Mouse (Mus musculus) kidney, adult 11 months (tissue): ENCODE measurements around the gene Fam198a.
"Not testable (repeated sequence)": the region's sequence is repeated elsewhere in the genome, so short reads cannot be mapped to it uniquely, and the experiment has no call there.

Experiments
- DNase-seq: peaks from one replicate; pipeline ENCODE4 v3.0.0; 2022

Fam198a gene

GRCm38 (mm10) chr9:121982665-121983064 is 31.9 kb downstream of the Fam198a start:
- no peak for DNase-seq

DNA sequence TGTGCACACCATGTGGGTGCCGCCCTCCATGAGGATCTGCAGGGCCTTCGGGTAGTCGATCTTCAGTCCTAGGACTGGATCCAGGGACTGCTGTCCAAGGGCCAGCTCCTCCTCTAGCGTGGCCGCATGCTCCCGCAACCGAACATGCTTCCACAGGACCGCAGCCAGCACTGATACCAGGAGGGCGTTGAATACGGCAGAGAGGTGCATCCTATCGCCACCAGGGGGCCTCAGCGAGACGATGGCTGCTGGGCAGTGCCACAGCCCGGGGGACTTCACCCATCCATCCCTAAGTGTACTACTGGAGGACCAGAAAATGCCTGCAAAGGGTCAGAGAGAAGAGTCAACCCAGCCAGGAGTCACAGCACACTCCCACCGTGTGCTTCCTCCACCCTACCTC is 32.7 kb downstream of the Fam198a start:
- peak; percentile 38 for DNase-seq

GRCm38 (mm10) chr9:121984465-121985461 is 34.0 kb downstream of the Fam198a start:
- DNase-seq = peak; percentile 41

DNA sequence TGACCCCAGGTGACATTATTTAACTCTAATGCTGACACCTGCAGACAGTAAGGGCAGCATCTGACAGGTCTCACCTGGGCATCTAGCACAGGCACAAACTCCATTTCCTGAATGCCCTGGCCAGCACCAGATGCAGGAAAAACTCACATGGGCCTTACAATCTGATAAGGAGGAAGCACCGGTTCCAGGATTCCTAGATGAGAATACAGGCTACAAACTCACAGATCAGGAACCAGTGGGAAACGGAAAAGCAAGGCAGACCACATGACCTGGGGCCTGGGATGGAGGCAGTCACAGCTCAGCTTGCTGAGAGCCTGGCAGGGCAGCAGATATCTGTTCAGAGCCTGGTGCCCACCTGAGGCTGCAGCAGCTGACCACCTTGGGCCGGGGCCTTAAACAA is 38.1 kb downstream of the Fam198a start:
- no peak for DNase-seq

GRCm38 (mm10) chr9:121989536-121989935 is 38.7 kb downstream of the Fam198a start:
- no peak for DNase-seq

GRCm38 (mm10) chr9:121991041-121991440 is 40.3 kb downstream of the Fam198a start:
- DNase-seq = no peak

DNA sequence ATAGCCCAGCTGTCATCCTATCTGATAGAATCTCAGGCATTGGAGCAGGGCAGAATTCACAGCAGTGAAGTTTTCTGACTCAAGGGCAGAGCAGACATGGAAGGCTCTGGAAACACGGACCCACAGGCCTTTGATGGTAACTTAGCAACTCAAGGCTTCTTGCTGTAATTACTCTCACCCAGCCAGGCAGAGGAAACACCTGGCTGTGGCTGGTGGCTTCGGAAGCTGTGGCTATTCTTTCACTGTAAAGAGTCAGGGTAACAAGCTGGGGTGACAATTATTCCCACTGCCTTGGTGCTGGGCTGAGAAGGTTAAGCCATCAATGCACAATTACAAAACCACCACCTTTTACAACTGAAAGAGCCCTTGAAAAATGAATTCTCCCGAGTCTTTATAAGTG is 42.3 kb downstream of the Fam198a start:
- no peak for DNase-seq

- DNase-seq = no peak
Measured at GRCm38 (mm10) chr9:121995077-121995476, 44.3 kb downstream of the Fam198a start.

- peak; percentile 89 for DNase-seq
Measured at GRCm38 (mm10) chr9:121995508-121996131, 44.8 kb downstream of the Fam198a start.

DNA sequence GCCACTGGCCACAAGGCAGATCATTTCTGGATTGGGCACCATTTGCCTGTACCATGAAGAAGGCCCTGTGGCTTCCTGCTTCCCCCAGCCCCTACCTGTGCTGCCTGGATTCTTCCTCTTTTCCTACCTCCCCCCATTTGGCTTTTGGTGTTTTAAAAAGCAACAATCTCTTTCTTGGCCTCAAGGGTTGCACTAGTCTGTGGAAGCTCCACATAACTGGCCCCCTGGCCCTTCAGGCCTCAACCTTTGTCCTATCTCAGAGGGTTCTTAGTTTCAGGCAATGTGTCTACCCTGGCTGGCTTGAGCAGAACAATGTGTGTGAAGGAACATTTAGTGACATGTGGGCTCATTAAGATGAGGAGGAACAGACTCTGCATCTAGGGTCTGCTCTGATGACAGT is 46.2 kb downstream of the Fam198a start, which contains the start of gene Pomgnt2:
Gene Pomgnt2, minus strand, starts transcription at position 101 of the 400 bp plus-strand sequence.
- DNase-seq = no peak

DNA sequence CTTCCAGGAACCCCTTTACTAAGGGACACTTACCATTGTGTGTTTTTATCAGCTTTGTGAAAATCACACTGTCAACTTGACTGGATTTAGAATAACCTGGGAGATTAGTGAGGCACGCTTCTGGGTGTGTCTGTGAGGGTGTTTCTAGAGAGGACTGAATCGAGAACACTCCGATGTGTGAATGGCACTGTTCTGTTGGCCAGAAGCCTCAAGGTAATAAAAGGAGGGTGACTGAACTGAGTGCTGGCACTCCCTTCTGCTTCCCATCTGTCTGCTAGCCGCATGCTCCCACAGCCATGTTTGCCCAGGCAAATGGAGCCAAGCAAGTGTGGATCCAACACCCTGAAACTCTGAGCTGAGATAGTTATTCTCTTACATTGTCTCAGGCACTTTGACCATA is 47.2 kb downstream of the Fam198a start:
- DNase-seq = no peak

DNA sequence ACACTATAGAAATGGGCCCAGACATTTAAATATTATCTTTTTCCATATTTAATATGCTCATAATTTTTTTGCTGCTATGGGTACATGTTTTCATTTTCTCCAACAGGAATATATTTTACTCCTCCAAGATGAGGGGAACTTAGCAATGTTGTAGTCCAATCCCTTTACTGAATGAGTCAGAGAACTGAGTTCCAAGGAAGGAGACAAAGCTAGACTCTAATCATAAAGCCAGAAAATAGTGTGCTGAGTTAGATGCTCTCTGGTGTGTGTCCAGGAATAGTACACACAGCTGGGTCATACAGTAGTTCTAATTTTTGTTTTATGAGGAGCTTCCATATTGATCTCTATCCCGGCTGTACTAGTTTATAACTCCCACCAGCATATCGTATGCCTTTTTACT is 55.4 kb downstream of the Fam198a start:
- DNase-seq = no peak

DNA sequence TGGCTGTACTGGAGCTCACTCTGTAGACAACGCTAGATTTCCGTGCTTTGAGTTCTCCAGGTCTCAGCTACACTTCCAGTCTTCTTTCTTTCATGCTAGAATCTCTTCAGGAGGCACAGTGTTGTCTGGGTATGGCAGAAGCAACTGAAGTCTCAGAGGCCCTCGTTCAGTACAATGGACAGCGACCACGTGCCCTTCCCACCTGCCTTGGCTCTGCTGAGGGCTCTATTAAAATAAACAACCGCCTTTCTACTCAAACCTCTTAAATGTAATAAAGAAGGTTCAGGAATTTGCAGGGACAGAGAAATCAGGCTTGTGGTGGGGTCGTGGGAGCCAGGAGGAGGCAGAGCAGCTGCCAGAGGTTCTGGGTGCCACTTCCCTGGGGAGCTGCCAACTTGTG is 55.8 kb downstream of the Fam198a start:
- no peak for DNase-seq

DNA sequence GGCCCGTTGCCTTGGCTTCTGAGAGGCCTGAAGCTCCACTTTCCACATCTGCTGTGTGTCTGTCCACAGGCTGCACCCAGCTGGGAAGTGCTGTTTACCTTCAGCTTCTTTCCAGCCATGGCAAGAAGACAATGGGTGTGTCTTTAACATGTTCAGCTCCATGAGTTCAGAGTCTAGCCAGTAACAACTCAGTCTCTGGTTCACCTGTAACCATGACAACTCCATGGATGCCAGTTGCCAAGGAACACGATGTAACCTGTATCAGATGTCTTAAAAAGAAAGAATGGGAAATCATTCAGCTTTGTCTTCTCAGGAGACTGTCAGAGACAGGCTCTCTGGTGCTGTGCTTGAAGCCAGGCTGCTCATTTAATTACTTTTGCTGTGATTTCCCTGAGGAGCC is 58.1 kb downstream of the Fam198a start:
- DNase-seq = no peak

DNA sequence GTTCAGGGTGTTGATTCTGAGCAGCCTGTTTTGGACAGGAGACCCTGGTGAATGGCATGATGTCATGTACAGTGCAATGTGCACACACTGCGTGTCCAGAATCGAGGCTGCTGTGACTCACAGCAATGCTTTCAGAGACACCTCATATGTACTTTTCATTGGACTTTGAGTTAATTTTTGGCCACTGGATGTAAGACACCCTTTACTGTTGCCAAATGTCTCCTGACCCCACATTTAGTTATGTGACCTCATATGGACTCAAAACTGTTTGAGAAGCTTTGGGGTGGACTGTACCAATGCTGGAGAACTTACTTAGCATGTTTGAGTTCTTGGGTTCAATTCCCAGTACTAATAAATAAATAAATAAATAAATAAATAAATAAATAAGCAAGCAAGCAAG is 60.0 kb downstream of the Fam198a start:
- no peak for DNase-seq

- no peak for DNase-seq
Measured at GRCm38 (mm10) chr9:122012816-122013215, 62.0 kb downstream of the Fam198a start.

DNA sequence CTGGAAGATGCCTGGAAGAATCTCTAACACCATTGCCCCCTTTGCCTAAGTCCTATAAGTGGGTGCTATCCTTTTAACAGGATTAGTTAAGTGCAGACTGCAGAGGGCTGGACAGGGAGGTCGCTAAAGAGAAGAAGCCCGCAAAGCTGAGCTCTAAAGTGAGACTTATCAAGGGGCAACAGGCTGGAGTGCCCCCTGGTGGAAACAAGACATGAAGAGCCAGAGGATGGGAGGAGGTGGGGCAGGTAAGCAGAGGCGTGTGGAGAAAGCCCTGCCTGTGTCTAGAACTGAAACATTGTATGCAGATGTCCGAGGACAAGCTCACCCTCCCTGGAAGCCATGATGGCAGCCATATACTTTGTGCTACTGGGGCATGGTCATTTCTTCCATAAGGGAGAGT is 62.8 kb downstream of the Fam198a start:
- no peak for DNase-seq

- peak; percentile 67 for DNase-seq
Measured at GRCm38 (mm10) chr9:122014241-122014667, 63.5 kb downstream of the Fam198a start.

- no peak for DNase-seq
Measured at GRCm38 (mm10) chr9:122018079-122018478, 67.3 kb downstream of the Fam198a start.

- DNase-seq = peak; percentile 75
Measured at GRCm38 (mm10) chr9:122018782-122019395, 68.1 kb downstream of the Fam198a start.

- DNase-seq = no peak
Measured at GRCm38 (mm10) chr9:122020321-122020720, 69.5 kb downstream of the Fam198a start.

DNA sequence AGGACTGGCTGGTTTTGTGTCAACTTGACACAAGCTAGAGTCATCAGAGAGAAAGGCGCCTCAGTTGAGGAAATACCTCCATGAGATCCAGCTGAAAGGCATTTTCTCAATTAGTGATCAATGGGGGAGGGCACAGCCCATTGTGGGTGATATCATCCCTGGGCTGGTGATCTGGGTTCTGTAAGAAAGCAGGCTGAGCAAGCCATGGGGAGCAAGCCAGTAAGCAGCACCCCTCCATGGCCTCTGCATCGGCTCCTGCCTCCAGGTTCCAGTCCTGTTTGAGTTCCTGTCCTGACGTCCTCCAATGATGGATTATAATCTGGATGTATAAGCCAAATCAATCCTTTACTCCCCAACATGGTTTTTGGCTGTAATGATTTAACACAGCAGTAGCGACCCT is 70.4 kb downstream of the Fam198a start:
- not testable (repeated sequence) for DNase-seq

DNA sequence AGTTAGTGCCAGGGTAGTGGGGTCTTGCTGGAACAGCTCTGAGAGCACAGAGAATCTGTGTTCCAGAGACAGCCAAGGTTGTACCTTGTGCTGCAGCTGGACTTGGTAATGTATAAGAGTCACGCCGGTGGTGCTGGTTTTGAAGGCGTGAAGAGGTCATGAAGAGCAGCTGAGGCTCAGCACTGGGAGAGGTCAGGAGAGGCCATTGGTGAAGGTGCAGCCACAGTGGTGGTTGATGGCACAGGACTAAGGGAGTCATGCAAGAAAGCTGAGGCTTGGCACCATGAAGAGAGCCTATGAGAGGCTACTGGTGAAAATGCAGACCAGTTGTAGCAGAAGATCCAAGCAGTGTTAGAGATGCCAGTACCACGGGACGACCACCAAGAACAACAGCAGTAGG is 70.8 kb downstream of the Fam198a start:
- DNase-seq = no peak

GRCm38 (mm10) chr9:122022776-122023175 is 72.0 kb downstream of the Fam198a start:
- peak; percentile 96 for DNase-seq
